Mouse (Mus musculus) forebrain, embryonic 16.5 days (tissue): ENCODE measurements around the gene Amfr. TPM values are rescaled to one million over a fixed set of nuclear protein-coding genes. Genes with fewer than 3 reads are reported as not detected.

Experiments used
- ATAC-seq: fragments of 200-750 bp; cut with Nextera tagmentation; 2 replicates; pipeline ENCODE4 v1.8.0; 2017; ENCODE audit warnings: mild to moderate bottlenecking, moderate library complexity
- H3K27ac ChIP-seq: fragments of 300-500 bp; sonication (generic); 2 replicates; pipeline ENCODE4 v1.5.1; 2014; ENCODE audit warnings: low read length, control low read depth
- H3K27me3 ChIP-seq: fragments of 300-500 bp; sonication (generic); replicated peaks from 2 replicates; pipeline ENCODE4 v1.6.1; 2014; ENCODE audit warnings: low read length; ENCODE audit not compliant: control insufficient read depth, insufficient read depth
- H3K36me3 ChIP-seq: fragments of 300-500 bp; sonication (generic); 2 replicates; pipeline ENCODE4 v1.6.1; 2014; ENCODE audit not compliant: control insufficient read depth, insufficient read depth
- H3K4me1 ChIP-seq: fragments of 300-500 bp; sonication (generic); replicated peaks from 2 replicates; pipeline ENCODE4 v1.6.1; 2014; ENCODE audit warnings: low read length; ENCODE audit not compliant: control insufficient read depth, insufficient read depth
- H3K4me2 ChIP-seq: fragments of 300-500 bp; sonication (generic); 2 replicates; pipeline ENCODE4 v1.6.1; 2014; ENCODE audit warnings: mild to moderate bottlenecking, low read length, control low read depth
- H3K4me3 ChIP-seq: fragments of 300-500 bp; sonication (generic); replicated peaks from 2 replicates; pipeline ENCODE4 v1.5.1; 2014; ENCODE audit warnings: mild to moderate bottlenecking, low read length, control low read depth
- H3K9ac ChIP-seq: fragments of 300-500 bp; sonication (generic); replicated peaks from 2 replicates; pipeline ENCODE4 v1.6.1; 2014; ENCODE audit warnings: low read depth, low read length, control low read depth
- H3K9me3 ChIP-seq: fragments of 300-500 bp; sonication (generic); 2 replicates; pipeline ENCODE4 v1.6.1; 2016; ENCODE audit warnings: low read length; ENCODE audit not compliant: control insufficient read depth
- WGBS: fragments of 180-500 bp; shearing (Covaris S2); extraction: QIAGEN DNeasy Blood & Tissue Kit; methylation state at CpG from one replicate; pipeline ENCODE4 v1.1.7; 2014; 5-methylcytosine and 5-hydroxymethylcytosine counted together
- polyA plus RNA-seq: library from polyadenylated mRNA; unstranded; fragments of >200 nt; fragmentation: Nextera tagmentation; extraction: Ambion mirVana; gene quantifications from 2 replicates; pipeline ENCODE4 v1.2.1, GENCODE M21; 2015

The Amfr gene
- polyA plus RNA-seq, 1 experiment from 2014 or later = 64.4 TPM

- 83% methylated on average over 14 of the region's 14 CpGs for WGBS
- ATAC-seq = no peak
These were observed 39.5 kb downstream of the Amfr start for GRCm38 (mm10) chr8:93972971-93973734.

DNA sequence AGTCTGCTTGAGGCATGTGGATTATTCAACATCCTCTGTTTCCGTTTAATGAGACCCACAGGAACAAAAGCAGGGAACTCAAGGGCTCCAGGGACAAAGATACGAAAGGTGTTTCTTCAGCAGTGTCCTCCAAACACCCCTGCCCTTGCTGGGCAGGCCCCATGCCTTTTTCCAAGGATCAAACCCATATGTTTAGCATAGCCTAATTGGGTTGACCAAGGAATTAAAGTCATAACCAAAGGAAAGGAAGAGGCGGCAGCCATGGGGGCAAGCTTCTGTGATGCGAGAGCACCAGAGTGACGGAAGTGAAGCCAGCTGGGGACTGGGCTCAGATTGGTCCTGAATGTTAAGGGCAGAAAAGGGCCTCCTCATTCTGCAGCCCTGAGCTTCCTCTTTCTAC lies 40.4 kb downstream of the Amfr start:
- Histone ChIP-seq H3K27me3 (no peaks in the 10 kb centered on the region), H3K4me3 (no peak overlapping the region), H3K9me3 (no peaks in the 10 kb centered on the region), H3K4me1 (no peaks in the 10 kb centered on the region), H3K4me2 (no peak overlapping the region), H3K9ac (no peak overlapping the region), H3K36me3 (peaks cover 30% of the 10 kb centered on the region), H3K27ac (no peak overlapping the region)
- WGBS = 80% methylated on average over 5 of the region's 5 CpGs
- ATAC-seq = no peak

More at GRCm38 (mm10) chr8:93972971-93973734, 39.5 kb downstream of the Amfr start:
- no peaks in the 10 kb centered on the region for H3K27me3 ChIP-seq
- H3K4me2 ChIP-seq = no peak overlapping the region
- no peak overlapping the region for H3K27ac ChIP-seq
- H3K4me3 ChIP-seq = no peak overlapping the region
- H3K36me3 ChIP-seq = peaks cover 30% of the 10 kb centered on the region
- H3K4me1 ChIP-seq = no peaks in the 10 kb centered on the region
- H3K9me3 ChIP-seq = no peaks in the 10 kb centered on the region
- H3K9ac ChIP-seq = no peak overlapping the region

GRCm38 (mm10) chr8:93971451-93971850 lies 41.2 kb downstream of the Amfr start:
- Histone ChIP-seq H3K27me3 (no peaks in the 10 kb centered on the region), H3K36me3 (peaks cover 35% of the 10 kb centered on the region), H3K9ac (no peak overlapping the region), H3K27ac (no peak overlapping the region), H3K4me2 (no peak overlapping the region), H3K4me1 (no peaks in the 10 kb centered on the region), H3K9me3 (no peaks in the 10 kb centered on the region), H3K4me3 (no peak overlapping the region)
- 92% methylated on average over 10 of the region's 10 CpGs for WGBS
- ATAC-seq = no peak

- ATAC-seq = no peak
- Histone ChIP-seq H3K4me1 (no peaks in the 10 kb centered on the region), H3K4me3 (no peak overlapping the region), H3K36me3 (peaks cover 42% of the 10 kb centered on the region), H3K27me3 (no peaks in the 10 kb centered on the region), H3K4me2 (no peak overlapping the region), H3K27ac (no peak overlapping the region), H3K9me3 (no peaks in the 10 kb centered on the region), H3K9ac (no peak overlapping the region)
- 80% methylated on average over 7 of the region's 7 CpGs for WGBS
These were observed 42.9 kb downstream of the Amfr start for GRCm38 (mm10) chr8:93969626-93970340.

GRCm38 (mm10) chr8:93968293-93968692 lies 44.3 kb downstream of the Amfr start:
- Histone ChIP-seq H3K36me3 (peaks cover 41% of the 10 kb centered on the region), H3K4me2 (no peak overlapping the region), H3K9ac (no peak overlapping the region), H3K4me1 (no peaks in the 10 kb centered on the region), H3K27ac (no peak overlapping the region), H3K9me3 (no peaks in the 10 kb centered on the region), H3K27me3 (no peaks in the 10 kb centered on the region), H3K4me3 (no peak overlapping the region)
- ATAC-seq = peak; percentile 17; the same call in 1 of the 2 replicates
- WGBS = 75% methylated on average over 6 of the region's 6 CpGs

DNA sequence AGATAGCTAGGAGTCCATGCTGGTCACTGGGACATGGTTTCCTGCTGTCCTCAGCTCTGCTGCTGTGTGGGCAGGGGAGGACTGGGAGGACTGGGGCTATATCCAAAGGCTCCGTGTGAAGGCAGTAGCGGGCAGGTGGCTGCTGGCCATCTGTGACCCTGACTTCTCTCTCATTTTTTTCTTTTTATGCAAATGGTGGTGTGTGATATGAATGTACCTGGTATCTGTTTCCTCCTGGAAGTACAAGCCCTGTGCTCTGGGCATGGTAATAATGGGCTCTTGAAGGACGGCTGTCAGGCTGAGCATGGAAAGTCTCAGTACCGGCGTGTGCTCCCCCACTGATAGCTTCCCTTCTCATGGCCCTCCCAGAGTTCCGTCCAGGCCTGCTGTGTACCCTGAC lies 51.7 kb downstream of the Amfr start:
- no peak overlapping the region for H3K4me3 ChIP-seq
- ATAC-seq = no peak
- no peak overlapping the region for H3K27ac ChIP-seq
- no peaks in the 10 kb centered on the region for H3K27me3 ChIP-seq
- H3K4me1 ChIP-seq = no peaks in the 10 kb centered on the region
- H3K9me3 ChIP-seq = no peaks in the 10 kb centered on the region
- peaks cover 31% of the 10 kb centered on the region for H3K36me3 ChIP-seq
- WGBS = 87% methylated on average over 6 of the region's 6 CpGs
- no peak overlapping the region for H3K4me2 ChIP-seq
- H3K9ac ChIP-seq = no peak overlapping the region

- Histone ChIP-seq H3K9ac (no peak overlapping the region), H3K4me3 (no peak overlapping the region), H3K4me1 (no peaks in the 10 kb centered on the region), H3K9me3 (no peaks in the 10 kb centered on the region), H3K36me3 (peaks cover 24% of the 10 kb centered on the region), H3K27me3 (no peaks in the 10 kb centered on the region), H3K27ac (no peak overlapping the region), H3K4me2 (no peak overlapping the region)
- 0 out of 2 replicates have a peak, but pooled peaks have one; percentile 24 for ATAC-seq
- 83% methylated on average over 9 of the region's 9 CpGs for WGBS
These were observed 54.2 kb downstream of the Amfr start for GRCm38 (mm10) chr8:93958402-93958801.

GRCm38 (mm10) chr8:93952511-93952910 lies 60.1 kb downstream of the Amfr start:
- no peaks in the 10 kb centered on the region for H3K27me3 ChIP-seq
- no peak overlapping the region for H3K4me3 ChIP-seq
- no peak for ATAC-seq
- no peaks in the 10 kb centered on the region for H3K9me3 ChIP-seq
- H3K4me1 ChIP-seq = no peaks in the 10 kb centered on the region
- H3K9ac ChIP-seq = no peak overlapping the region
- peaks cover 43% of the 10 kb centered on the region for H3K36me3 ChIP-seq
- WGBS = 82% methylated on average over 9 of the region's 9 CpGs
- H3K27ac ChIP-seq = no peak overlapping the region
- no peak overlapping the region for H3K4me2 ChIP-seq

GRCm38 (mm10) chr8:93950133-93950532 lies 62.5 kb downstream of the Amfr start:
- H3K36me3 ChIP-seq = peaks cover 37% of the 10 kb centered on the region
- H3K4me2 ChIP-seq = no peak overlapping the region
- H3K27ac ChIP-seq = no peak overlapping the region
- H3K9me3 ChIP-seq = no peaks in the 10 kb centered on the region
- no peaks in the 10 kb centered on the region for H3K27me3 ChIP-seq
- no peak for ATAC-seq
- H3K4me1 ChIP-seq = no peaks in the 10 kb centered on the region
- WGBS = 85% methylated on average over 14 of the region's 14 CpGs
- no peak overlapping the region for H3K4me3 ChIP-seq
- H3K9ac ChIP-seq = no peak overlapping the region
